Comparison of ENCODE assay signal across 19 mouse cellular contexts in genomic region chr5:90567788-90568187, GRCm38 (mm10). TPM values are rescaled to one million over a fixed set of nuclear protein-coding genes. Genes with fewer than 3 reads are reported as not detected.
DNase-seq lines count a peak whose midpoint lies in the region; ATAC-seq and TF ChIP-seq lines count a peak whose summit lies in the region.
"Had no signal": no experiment of that assay in that cellular context is flagged by ENCODE, and none has a peak within 500 bp of the region (broad histone marks: within the 10 kb centered on the region; RNA-seq: fewer than 3 reads in every experiment).

No protein-coding gene starts in this region.

- H3K4me1 ChIP-seq in kidney, adult 2 months (ENCODE audit: control insufficient read depth, insufficient read depth, low read length) = peaks cover 16% of the 10 kb centered on the region
- peaks cover 5% of the 10 kb centered on the region for H3K4me1 ChIP-seq in kidney, embryonic 16.5 days (ENCODE audit: insufficient read depth, low read length)
- no peaks in the 10 kb centered on the region for H3K4me1 ChIP-seq in liver, embryonic 11.5 days (replicated peaks; ENCODE audit: control insufficient read depth, insufficient read depth, low read length)
- H3K4me1 ChIP-seq in stomach, postnatal 0 days (replicated peaks; ENCODE audit: control insufficient read depth, insufficient read depth) = 0 out of 2 replicates have a peak, but pooled peaks cover 3% of the 10 kb centered on the region
- no peaks in the 10 kb centered on the region for H3K4me1 ChIP-seq in hindbrain, embryonic 11.5 days (replicated peaks; ENCODE audit: control insufficient read depth, insufficient read depth, low read length)
- H3K4me1 ChIP-seq: limb, embryonic 15.5 days; midbrain, embryonic 10.5 days had no signal

- peak; percentile 60 for DNase-seq in kidney, adult 2 months
- DNase-seq in kidney, adult 8-10 months = peak; percentile 37 to 57
- no peak for DNase-seq in liver, embryonic 11.5 days (ENCODE audit: low spot score)
- no peak for DNase-seq in stomach, postnatal 0 days (ENCODE audit: low spot score)
- no peak for DNase-seq in hindbrain, embryonic 11.5 days (ENCODE audit: low spot score)
- DNase-seq: adrenal gland, postnatal 36 days; cerebellum, adult 9-10 months; gastrocnemius, postnatal 10 days; lung, postnatal 36 days; spleen, adult 18-20 months; thymus, postnatal 14 days had no signal

- TF ChIP-seq POLR2A in kidney, adult 2 months (IDR thresholded peaks at IDR 0.05; ENCODE audit: low read depth, low read length) = no peak

- no peaks in the 10 kb centered on the region for H3K9me3 ChIP-seq in kidney, embryonic 16.5 days (ENCODE audit: low read length)
- H3K9me3 ChIP-seq in liver, embryonic 11.5 days (ENCODE audit: control insufficient read depth, low read length) = no peaks in the 10 kb centered on the region
- no peaks in the 10 kb centered on the region for H3K9me3 ChIP-seq in stomach, postnatal 0 days (ENCODE audit: control insufficient read depth, low read length)
- no peaks in the 10 kb centered on the region for H3K9me3 ChIP-seq in hindbrain, embryonic 11.5 days (ENCODE audit: control insufficient read depth, low read length)
- H3K9me3 ChIP-seq: embryonic facial prominence, embryonic 13.5 days; limb, embryonic 15.5 days; midbrain, embryonic 10.5 days had no signal

- H3K9ac ChIP-seq in kidney, embryonic 16.5 days (replicated peaks; ENCODE audit: low read length) = no peak overlapping the region
- H3K9ac ChIP-seq in liver, embryonic 11.5 days (ENCODE audit: low read depth, low read length) = no peak overlapping the region
- H3K9ac ChIP-seq in stomach, postnatal 0 days (ENCODE audit: low read length) = no peak overlapping the region
- no peak overlapping the region for H3K9ac ChIP-seq in hindbrain, embryonic 11.5 days (ENCODE audit: low read depth, low read length)
- H3K9ac ChIP-seq: embryonic facial prominence, embryonic 13.5 days; limb, embryonic 15.5 days had no signal

- H3K4me2 ChIP-seq in kidney, embryonic 16.5 days (replicated peaks; ENCODE audit: low read depth, low read length) = no peak overlapping the region
- H3K4me2 ChIP-seq in liver, embryonic 11.5 days = no peak overlapping the region
- H3K4me2 ChIP-seq in stomach, postnatal 0 days (replicated peaks; ENCODE audit: low read depth) = no peak overlapping the region
- no peak overlapping the region for H3K4me2 ChIP-seq in hindbrain, embryonic 11.5 days (replicated peaks; ENCODE audit: low read depth, low read length)
- H3K4me2 ChIP-seq: embryonic facial prominence, embryonic 13.5 days; heart, embryonic 11.5 days; limb, embryonic 15.5 days had no signal

- no peak for TF ChIP-seq EP300 in stomach, postnatal 0 days (optimal IDR thresholded peaks at IDR 0.05)

- 46% methylated on average over 5 of the region's 5 CpGs for WGBS in kidney, adult 2 months
- WGBS in kidney, embryonic 16.5 days = 68% methylated on average over 5 of the region's 5 CpGs
- whole genome bisulfite sequencing in liver, embryonic 11.5 days = 65% methylated on average over 5 of the region's 5 CpGs
- WGBS in stomach, postnatal 0 days = 62% methylated on average over 5 of the region's 5 CpGs
- whole genome bisulfite sequencing in hindbrain, embryonic 11.5 days = 81% methylated on average over 5 of the region's 5 CpGs

- TF ChIP-seq CTCF in kidney, adult 2 months (conservative IDR thresholded peaks at IDR 0.05; ENCODE audit: insufficient read depth, insufficient read length, low read depth, low read length) = no peak
- no peak for TF ChIP-seq CTCF in stomach, postnatal 0 days (IDR thresholded peaks at IDR 0.05; ENCODE audit: low read depth)

- H3K27me3 ChIP-seq in kidney, adult 2 months (replicated peaks; ENCODE audit: control insufficient read depth, insufficient read depth, low read length) = no peaks in the 10 kb centered on the region
- no peaks in the 10 kb centered on the region for H3K27me3 ChIP-seq in kidney, embryonic 16.5 days (ENCODE audit: insufficient read depth, low read length)
- no peaks in the 10 kb centered on the region for H3K27me3 ChIP-seq in liver, embryonic 11.5 days (replicated peaks; ENCODE audit: control insufficient read depth, insufficient read depth, low read length)
- no peaks in the 10 kb centered on the region for H3K27me3 ChIP-seq in stomach, postnatal 0 days (ENCODE audit: control insufficient read depth, insufficient read depth, low read length)
- H3K27me3 ChIP-seq in hindbrain, embryonic 11.5 days (ENCODE audit: control insufficient read depth, insufficient read depth, low read length) = no peaks in the 10 kb centered on the region
- H3K27me3 ChIP-seq: embryonic facial prominence, embryonic 13.5 days; limb, embryonic 15.5 days had no signal

- peak overlapping the region; percentile 0; the same call in 1 of the 2 replicates for H3K27ac ChIP-seq in kidney, adult 2 months (ENCODE audit: insufficient read depth, low read depth, low read length)
- H3K27ac ChIP-seq in kidney, embryonic 16.5 days (ENCODE audit: low read length) = no peak overlapping the region
- H3K27ac ChIP-seq in liver, embryonic 11.5 days (ENCODE audit: low read depth, low read length) = peak overlapping the region; percentile 19; the same call in 1 of the 2 replicates
- no peak overlapping the region for H3K27ac ChIP-seq in stomach, postnatal 0 days (replicated peaks)
- H3K27ac ChIP-seq in hindbrain, embryonic 11.5 days (ENCODE audit: low read depth, low read length) = no peak overlapping the region
- H3K27ac ChIP-seq: embryonic facial prominence, embryonic 13.5 days; limb, embryonic 15.5 days; midbrain, embryonic 10.5 days had no signal

- H3K4me3 ChIP-seq in kidney, adult 2 months (ENCODE audit: insufficient read depth, low read depth, low read length) = no peak overlapping the region
- no peak overlapping the region for H3K4me3 ChIP-seq in kidney, embryonic 16.5 days (ENCODE audit: low read length)
- no peak overlapping the region for H3K4me3 ChIP-seq in liver, embryonic 11.5 days (ENCODE audit: low read depth, low read length)
- H3K4me3 ChIP-seq in stomach, postnatal 0 days (ENCODE audit: low read depth, low read length) = no peak overlapping the region
- H3K4me3 ChIP-seq in hindbrain, embryonic 11.5 days (ENCODE audit: low read depth, low read length) = no peak overlapping the region
- H3K4me3 ChIP-seq: embryonic facial prominence, embryonic 13.5 days; limb, embryonic 15.5 days; midbrain, embryonic 10.5 days had no signal

- H3K36me3 ChIP-seq in kidney, adult 2 months (ENCODE audit: control insufficient read depth, insufficient read depth, low read length) = no peaks in the 10 kb centered on the region
- no peaks in the 10 kb centered on the region for H3K36me3 ChIP-seq in kidney, embryonic 16.5 days (ENCODE audit: insufficient read depth, low read length)
- no peaks in the 10 kb centered on the region for H3K36me3 ChIP-seq in liver, embryonic 11.5 days (ENCODE audit: control insufficient read depth, insufficient read depth, low read length)
- no peaks in the 10 kb centered on the region for H3K36me3 ChIP-seq in stomach, postnatal 0 days (ENCODE audit: control insufficient read depth, insufficient read depth, low read length)
- H3K36me3 ChIP-seq in hindbrain, embryonic 11.5 days (ENCODE audit: control insufficient read depth, insufficient read depth, low read length) = no peaks in the 10 kb centered on the region
- H3K36me3 ChIP-seq: embryonic facial prominence, embryonic 13.5 days; limb, embryonic 15.5 days; midbrain, embryonic 10.5 days had no signal

- no peak for ATAC-seq in kidney, embryonic 16.5 days (ENCODE audit: low FRiP score, low TSS enrichment)
- no peak for ATAC-seq in liver, embryonic 11.5 days (replicated peaks; ENCODE audit: low FRiP score)
- ATAC-seq in stomach, postnatal 0 days (ENCODE audit: low FRiP score, low TSS enrichment) = 0 out of 2 replicates have a peak, but pooled peaks have one; percentile 32
- ATAC-seq in cerebellum, adult (ENCODE audit: insufficient number of reproducible peaks, low FRiP score, low TSS enrichment) = no peak
- ATAC-seq in hindbrain, embryonic 11.5 days (ENCODE audit: low FRiP score) = no peak

RNA-seq across cellular contexts. Expression of gene 5830473C10Rik, which starts 6.9 kb away (rescaled TPM):
- polyA plus RNA-seq in kidney, adult 2 months (2012; rRNA removed) = 1.2 and 1.3 TPM in 2 replicates
- 0.35 and 0.39 TPM in 2 replicates for polyA plus RNA-seq in kidney, embryonic 16.5 days (2015; fragmentation: Nextera tagmentation; extraction: Ambion mirVana)
- 0.19 and 0.35 TPM in 2 replicates for polyA plus RNA-seq in liver, embryonic 11.5 days (2014; fragmentation: Nextera tagmentation; extraction: Ambion mirVana)
- polyA plus RNA-seq in stomach, postnatal 0 days (2015; fragmentation: Nextera tagmentation; extraction: Ambion mirVana) = 0.16 TPM in 1 of 2 replicates, not detected in the other
- polyA plus RNA-seq in hindbrain, embryonic 11.5 days (2014; fragmentation: Nextera tagmentation; extraction: Ambion mirVana) = not detected in 2 replicates
- polyA plus RNA-seq: embryonic facial prominence, embryonic 13.5 days; heart, embryonic 11.5 days; limb, embryonic 15.5 days; midbrain, embryonic 10.5 days; neural tube, embryonic 11.5 days had no signal

RNA-seq across cellular contexts. Expression of gene Afm, which starts 49.1 kb away (rescaled TPM):
- 21.0 and 21.1 TPM in 2 replicates for polyA plus RNA-seq in kidney, adult 2 months (2012; rRNA removed)
- polyA plus RNA-seq in kidney, embryonic 16.5 days (2015; fragmentation: Nextera tagmentation; extraction: Ambion mirVana) = 11.6 and 12.8 TPM in 2 replicates
- polyA plus RNA-seq in liver, embryonic 11.5 days (2014; fragmentation: Nextera tagmentation; extraction: Ambion mirVana) = 8.8 and 11.4 TPM in 2 replicates
- 2.2 and 2.3 TPM in 2 replicates for polyA plus RNA-seq in stomach, postnatal 0 days (2015; fragmentation: Nextera tagmentation; extraction: Ambion mirVana)
- polyA plus RNA-seq in hindbrain, embryonic 11.5 days (2014; fragmentation: Nextera tagmentation; extraction: Ambion mirVana) = not detected in 2 replicates
- polyA plus RNA-seq: cortical plate, adult 2 months; embryonic facial prominence, embryonic 13.5 days; heart, embryonic 11.5 days; limb, embryonic 15.5 days; midbrain, embryonic 10.5 days; neural tube, embryonic 11.5 days had no signal

Comparison
In these comparisons a context has a peak if more than half of its experiments do, and no peak if none do; other contexts are left out.
1. H3K27ac ChIP-seq: peak in kidney, adult 2 months (single experiment) and liver, embryonic 11.5 days (single experiment); none in kidney, embryonic 16.5 days (single experiment), stomach, postnatal 0 days (single experiment) and hindbrain, embryonic 11.5 days (single experiment).
2. DNase-seq: peak in kidney, adult 2 months (single experiment) and kidney, adult 8-10 months (2 of 2); none in liver, embryonic 11.5 days (single experiment), stomach, postnatal 0 days (single experiment) and hindbrain, embryonic 11.5 days (single experiment).